In genomic region chr10:39960441-39960822, GRCm38 (mm10) we compare ENCODE assay signal across 10 mouse cellular contexts. TPM values are rescaled to one million over a fixed set of nuclear protein-coding genes. Genes with fewer than 3 reads are reported as not detected.
DNase-seq lines count a peak whose midpoint lies in the region; ATAC-seq and TF ChIP-seq lines count a peak whose summit lies in the region.
"Had no signal": no experiment of that assay in that cellular context is flagged by ENCODE, and none has a peak within 500 bp of the region (broad histone marks: within the 10 kb centered on the region; RNA-seq: fewer than 3 reads in every experiment).

No protein-coding gene starts in this region.

- no peak overlapping the region for H3K27ac ChIP-seq in heart, postnatal 0 days (ENCODE audit: low read depth)
- H3K27ac ChIP-seq in embryonic facial prominence, embryonic 15.5 days (replicated peaks), result no peak overlapping the region
- no peak overlapping the region for H3K27ac ChIP-seq in intestine, embryonic 16.5 days (ENCODE audit: low read length)
- H3K27ac ChIP-seq in midbrain, postnatal 0 days (ENCODE audit: low read depth, low read length), result no peak overlapping the region

- TF ChIP-seq EP300 in heart, postnatal 0 days (IDR thresholded peaks at IDR 0.05; ENCODE audit: low read depth), result no peak

- H3K4me1 ChIP-seq in heart, postnatal 0 days (ENCODE audit: control insufficient read depth, insufficient read depth), result peaks cover 9% of the 10 kb centered on the region
- peaks cover 9% of the 10 kb centered on the region; the same call in 1 of the 2 replicates for H3K4me1 ChIP-seq in embryonic facial prominence, embryonic 15.5 days
- peaks cover 3% of the 10 kb centered on the region; the same call in 1 of the 2 replicates for H3K4me1 ChIP-seq in intestine, embryonic 16.5 days (ENCODE audit: control insufficient read depth, insufficient read depth, low read length)
- H3K4me1 ChIP-seq in midbrain, postnatal 0 days (ENCODE audit: insufficient read depth, low read length), result no peaks in the 10 kb centered on the region

- H3K9me3 ChIP-seq in heart, postnatal 0 days (replicated peaks; ENCODE audit: control insufficient read depth, low read length), result no peaks in the 10 kb centered on the region
- H3K9me3 ChIP-seq in embryonic facial prominence, embryonic 15.5 days (replicated peaks), result no peaks in the 10 kb centered on the region
- H3K9me3 ChIP-seq in intestine, embryonic 16.5 days (ENCODE audit: control insufficient read depth, low read length), result no peaks in the 10 kb centered on the region
- no peaks in the 10 kb centered on the region for H3K9me3 ChIP-seq in midbrain, postnatal 0 days (ENCODE audit: low read length)
- H3K9me3 ChIP-seq: G1E had no signal

- no peak; the same call in 1 of the 2 replicates for ATAC-seq in heart, postnatal 0 days (ENCODE audit: insufficient read depth, low read depth)
- ATAC-seq in embryonic facial prominence, embryonic 15.5 days (ENCODE audit: insufficient number of reproducible peaks, low FRiP score, low TSS enrichment, low read depth), result no peak
- ATAC-seq in intestine, embryonic 16.5 days, result peak; percentile 75
- ATAC-seq in midbrain, postnatal 0 days (ENCODE audit: low FRiP score), result peak; percentile 36; the same call in 1 of the 2 replicates

- H3K4me2 ChIP-seq in heart, postnatal 0 days (ENCODE audit: low read depth, low read length), result peak overlapping the region; percentile 87
- H3K4me2 ChIP-seq in embryonic facial prominence, embryonic 15.5 days (replicated peaks), result peak overlapping the region; percentile 94
- H3K4me2 ChIP-seq in intestine, embryonic 16.5 days (ENCODE audit: low read depth, low read length), result peak overlapping the region; percentile 91
- H3K4me2 ChIP-seq in midbrain, postnatal 0 days (ENCODE audit: low read depth, low read length, poor library complexity, severe bottlenecking), result peak overlapping the region; percentile 68

- no peaks in the 10 kb centered on the region for H3K36me3 ChIP-seq in heart, postnatal 0 days (replicated peaks; ENCODE audit: control insufficient read depth, insufficient read depth, low read length)
- no peaks in the 10 kb centered on the region for H3K36me3 ChIP-seq in embryonic facial prominence, embryonic 15.5 days
- no peaks in the 10 kb centered on the region for H3K36me3 ChIP-seq in intestine, embryonic 16.5 days (ENCODE audit: control insufficient read depth, insufficient read depth, low read length)
- H3K36me3 ChIP-seq in midbrain, postnatal 0 days (ENCODE audit: insufficient read depth, low read length), result no peaks in the 10 kb centered on the region
- H3K36me3 ChIP-seq: G1E had no signal

- H3K27me3 ChIP-seq in heart, postnatal 0 days (ENCODE audit: control insufficient read depth, insufficient read depth, low read length), result no peaks in the 10 kb centered on the region
- H3K27me3 ChIP-seq in embryonic facial prominence, embryonic 15.5 days, result no peaks in the 10 kb centered on the region
- no peaks in the 10 kb centered on the region for H3K27me3 ChIP-seq in intestine, embryonic 16.5 days (replicated peaks; ENCODE audit: control insufficient read depth, insufficient read depth, low read length)
- H3K27me3 ChIP-seq in midbrain, postnatal 0 days (ENCODE audit: insufficient read depth, low read length), result 0 out of 2 replicates have a peak, but pooled peaks cover 5% of the 10 kb centered on the region

- no peak for DNase-seq in heart, postnatal 0 days (ENCODE audit: low spot score)
- no peak for DNase-seq in heart, adult 8-10 months (ENCODE audit: low spot score)
- DNase-seq in midbrain, postnatal 0 days (ENCODE audit: low spot score), result no peak
- DNase-seq in cerebellum, postnatal 36 days, result no peak
- DNase-seq in adrenal gland, postnatal 10 days, result no peak
- no peak for DNase-seq in cerebellum, adult 18-20 months

- WGBS in heart, postnatal 0 days, result 36% methylated on average over 11 of the region's 11 CpGs
- 38% methylated on average over 11 of the region's 11 CpGs for WGBS in embryonic facial prominence, embryonic 15.5 days
- WGBS in intestine, embryonic 16.5 days, result 41% methylated on average over 11 of the region's 11 CpGs
- 45% methylated on average over 11 of the region's 11 CpGs for WGBS in midbrain, postnatal 0 days

- H3K4me3 ChIP-seq in heart, postnatal 0 days (ENCODE audit: low read depth, low read length), result no peak overlapping the region
- H3K4me3 ChIP-seq in embryonic facial prominence, embryonic 15.5 days (replicated peaks), result peak overlapping the region; percentile 53
- peak overlapping the region; percentile 16; the same call in 1 of the 2 replicates for H3K4me3 ChIP-seq in intestine, embryonic 16.5 days (ENCODE audit: low read length)
- H3K4me3 ChIP-seq in midbrain, postnatal 0 days (ENCODE audit: low read depth, low read length), result peak overlapping the region; percentile 38; the same call in 1 of the 2 replicates

- H3K9ac ChIP-seq in heart, postnatal 0 days (replicated peaks; ENCODE audit: low read depth, low read length), result no peak overlapping the region
- no peak overlapping the region for H3K9ac ChIP-seq in embryonic facial prominence, embryonic 15.5 days
- H3K9ac ChIP-seq in intestine, embryonic 16.5 days (ENCODE audit: low read depth, low read length), result no peak overlapping the region; the same call in 1 of the 2 replicates
- H3K9ac ChIP-seq in midbrain, postnatal 0 days (replicated peaks; ENCODE audit: low read length, poor library complexity, severe bottlenecking), result no peak overlapping the region

- no peak for TF ChIP-seq CTCF in heart, postnatal 0 days (IDR thresholded peaks at IDR 0.05; ENCODE audit: low read depth)
- TF ChIP-seq CTCF in midbrain, postnatal 0 days (IDR thresholded peaks at IDR 0.05), result no peak

RNA-seq across cellular contexts. Expression of gene Mfsd4b3, which starts 0.5 kb away (rescaled TPM):
- 1.1 and 4.3 TPM in 2 replicates for total RNA-seq in heart, postnatal 0 days (2014; rRNA removed; ENCODE audit: low replicate concordance)
- 1.5 and 2.2 TPM in 2 replicates for polyA plus RNA-seq in heart, postnatal 0 days (2015; fragmentation: Nextera tagmentation; extraction: Ambion mirVana)
- 1 to 10 TPM; 5.2 to 6.5 (median 5.8) TPM for total RNA-seq in heart, adult 8-10 months (2022)
- polyA plus RNA-seq in embryonic facial prominence, embryonic 15.5 days (2015; fragmentation: Nextera tagmentation; extraction: Ambion mirVana), result 0.51 and 0.75 TPM in 2 replicates
- 9.4 and 11.7 TPM in 2 replicates for polyA plus RNA-seq in intestine, embryonic 16.5 days (2015; fragmentation: Nextera tagmentation; extraction: Ambion mirVana)
- total RNA-seq in midbrain, postnatal 0 days (2014; rRNA removed), result not detected in 2 replicates
- polyA plus RNA-seq in midbrain, postnatal 0 days (2015; fragmentation: Nextera tagmentation; extraction: Ambion mirVana), result not detected in 2 replicates
- 1 to 10 TPM; 4.5 to 6.2 TPM for total RNA-seq in adrenal gland, postnatal 10 days (2021)
- polyA plus RNA-seq: G1E had no signal

RNA-seq across cellular contexts. Expression of gene Mfsd4b5, which starts 26.0 kb away (rescaled TPM):
- not detected in 2 replicates for total RNA-seq in heart, postnatal 0 days (2014; rRNA removed; ENCODE audit: low replicate concordance)
- 0.14 TPM in 1 of 2 replicates, not detected in the other for polyA plus RNA-seq in heart, postnatal 0 days (2015; fragmentation: Nextera tagmentation; extraction: Ambion mirVana)
- under 1 TPM; 0.35 to 0.69 (median 0.46) TPM for total RNA-seq in heart, adult 8-10 months (2022)
- 0.05 and 0.22 TPM in 2 replicates for polyA plus RNA-seq in embryonic facial prominence, embryonic 15.5 days (2015; fragmentation: Nextera tagmentation; extraction: Ambion mirVana)
- polyA plus RNA-seq in intestine, embryonic 16.5 days (2015; fragmentation: Nextera tagmentation; extraction: Ambion mirVana), result 0.29 and 0.43 TPM in 2 replicates
- 0.24 TPM in 1 of 2 replicates, not detected in the other for total RNA-seq in midbrain, postnatal 0 days (2014; rRNA removed)
- not detected in 2 replicates for polyA plus RNA-seq in midbrain, postnatal 0 days (2015; fragmentation: Nextera tagmentation; extraction: Ambion mirVana)
- 1 to 10 TPM in 1 of 2 experiments, under 1 TPM in 1; 0.90 to 1.2 TPM for total RNA-seq in adrenal gland, postnatal 10 days (2021)
- polyA plus RNA-seq: G1E had no signal

RNA-seq across cellular contexts. Expression of gene Mfsd4b2, which starts 33.7 kb away (rescaled TPM):
- total RNA-seq in heart, postnatal 0 days (2014; rRNA removed; ENCODE audit: low replicate concordance), result not detected in 2 replicates
- not detected in 2 replicates for polyA plus RNA-seq in heart, postnatal 0 days (2015; fragmentation: Nextera tagmentation; extraction: Ambion mirVana)
- under 1 TPM in 2 of 4 experiments, not detected in 2; 0.16 to 0.20 TPM for total RNA-seq in heart, adult 8-10 months (2022)
- polyA plus RNA-seq in embryonic facial prominence, embryonic 15.5 days (2015; fragmentation: Nextera tagmentation; extraction: Ambion mirVana), result not detected in 2 replicates
- polyA plus RNA-seq in intestine, embryonic 16.5 days (2015; fragmentation: Nextera tagmentation; extraction: Ambion mirVana), result 1.8 TPM in 2 replicates
- total RNA-seq in midbrain, postnatal 0 days (2014; rRNA removed), result not detected in 2 replicates
- 0.07 TPM in 1 of 2 replicates, not detected in the other for polyA plus RNA-seq in midbrain, postnatal 0 days (2015; fragmentation: Nextera tagmentation; extraction: Ambion mirVana)
- under 1 TPM; 0.27 to 0.33 TPM for total RNA-seq in adrenal gland, postnatal 10 days (2021)
- total RNA-seq: neutrophil, adult 5-6 weeks had no signal
- polyA plus RNA-seq: G1E had no signal

Comparison
In these comparisons a context has a peak if more than half of its experiments do, and no peak if none do; other contexts are left out.
1. ATAC-seq: peak in intestine, embryonic 16.5 days (single experiment) and midbrain, postnatal 0 days (single experiment); none in heart, postnatal 0 days (single experiment) and embryonic facial prominence, embryonic 15.5 days (single experiment).
2. Peak in every context shown above with its lines, with median percentiles within 50 percentile points of each other: H3K4me2 ChIP-seq.